Mouse (Mus musculus): Measurements from ENCODE around the gene Hspb9. TPM values are rescaled to one million over a fixed set of nuclear protein-coding genes. Genes with fewer than 3 reads are reported as not detected.

Gene Hspb9
- polyA plus RNA-seq, 1 experiment from 2014 or later: 0.34 TPM

DNA sequence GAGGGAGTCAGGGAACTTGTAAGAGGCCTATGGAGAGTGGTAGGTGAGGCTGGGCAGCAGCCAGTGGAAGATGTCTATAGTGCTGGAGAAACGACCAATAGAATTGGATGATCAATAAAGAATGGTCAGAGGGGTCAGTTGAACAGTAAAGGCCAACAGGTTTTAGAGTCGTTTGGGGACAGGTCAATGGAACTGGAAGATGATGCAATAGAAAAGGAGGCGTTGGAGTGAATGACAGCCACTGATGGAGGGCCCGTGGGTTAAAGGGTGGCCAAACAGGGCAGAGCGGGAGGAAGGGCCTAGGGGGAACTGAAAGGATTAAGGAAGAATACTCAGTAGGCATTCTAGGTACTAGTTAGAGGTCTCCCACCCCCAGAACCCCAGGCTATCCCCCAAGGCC, 33.5 kb downstream of the Hspb9 start:
- Histone ChIP-seq H3K9ac (ENCODE audit: low read depth, low read length) (no peak overlapping the region), H3K4me1 (ENCODE audit: control insufficient read depth, insufficient read depth, low read depth, low read length) (no peaks in the 10 kb centered on the region), H3K27ac (ENCODE audit: low read depth, low read length) (no peak overlapping the region), H3K36me3 (ENCODE audit: control insufficient read depth, insufficient read depth, low read length) (peaks cover 16% of the 10 kb centered on the region), H3K4me3 (ENCODE audit: low read length) (no peak overlapping the region), H3K9me3 (ENCODE audit: control insufficient read depth, low read length) (no peaks in the 10 kb centered on the region), H3K27me3 (replicated peaks; ENCODE audit: control insufficient read depth, insufficient read depth, low read length) (no peaks in the 10 kb centered on the region), H3K4me2 (ENCODE audit: low read length) (no peak overlapping the region)
- 75% methylated on average over 5 of the region's 5 CpGs for WGBS
- ATAC-seq: no peak

DNA sequence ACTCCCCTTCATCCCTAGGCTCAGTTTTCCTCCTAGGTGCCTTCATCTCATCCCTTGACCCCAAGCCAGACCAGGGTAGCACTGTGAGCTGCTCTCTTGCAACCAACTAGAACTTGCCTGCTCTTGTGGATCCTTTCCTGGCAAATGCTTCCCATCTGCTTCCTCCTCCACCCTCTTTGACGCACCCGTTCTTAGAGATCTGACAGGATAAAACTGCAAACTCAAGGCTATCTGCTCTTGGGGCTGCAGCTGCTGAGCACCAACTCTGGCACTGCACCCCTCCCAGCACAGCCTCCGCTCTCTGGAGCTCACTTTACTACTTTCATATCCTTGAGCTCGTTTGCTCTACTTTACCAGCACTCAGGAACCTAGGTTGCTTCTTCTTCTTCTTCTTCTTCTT, 35.0 kb downstream of the Hspb9 start:
- 86% methylated on average over 4 of the region's 4 CpGs for WGBS
- Histone ChIP-seq H3K4me3 (ENCODE audit: low read length) (no peak overlapping the region), H3K36me3 (ENCODE audit: control insufficient read depth, insufficient read depth, low read length) (peaks cover 19% of the 10 kb centered on the region), H3K27me3 (replicated peaks; ENCODE audit: control insufficient read depth, insufficient read depth, low read length) (no peaks in the 10 kb centered on the region), H3K27ac (ENCODE audit: low read depth, low read length) (no peak overlapping the region), H3K9ac (ENCODE audit: low read depth, low read length) (no peak overlapping the region), H3K4me2 (ENCODE audit: low read length) (no peak overlapping the region), H3K4me1 (ENCODE audit: control insufficient read depth, insufficient read depth, low read depth, low read length) (no peaks in the 10 kb centered on the region), H3K9me3 (ENCODE audit: control insufficient read depth, low read length) (no peaks in the 10 kb centered on the region)
- no peak for ATAC-seq

DNA sequence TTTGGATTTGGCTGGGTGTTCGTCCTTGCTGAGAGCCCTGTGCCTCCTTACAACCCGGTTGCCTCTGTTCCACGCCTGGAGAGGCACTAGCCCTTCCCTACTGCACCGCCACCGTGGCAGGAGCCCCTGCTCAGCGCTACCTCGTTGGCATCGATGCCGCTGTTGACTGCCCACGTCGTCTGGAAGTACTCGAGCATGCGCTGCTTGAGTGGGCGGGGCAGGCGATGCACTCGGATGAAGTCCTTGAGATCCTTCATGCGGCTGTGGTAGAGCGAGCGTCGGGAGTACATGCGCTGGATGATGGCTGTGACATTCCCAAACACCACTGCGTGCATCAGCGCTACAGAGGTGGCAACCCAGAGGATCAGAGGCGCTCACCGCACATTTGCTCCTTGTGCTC, 35.8 kb downstream of the Hspb9 start:
- no peak overlapping the region for H3K4me3 ChIP-seq (ENCODE audit: low read length)
- no peak overlapping the region for H3K27ac ChIP-seq (ENCODE audit: low read depth, low read length)
- no peak overlapping the region for H3K4me2 ChIP-seq (ENCODE audit: low read length)
- no peaks in the 10 kb centered on the region for H3K4me1 ChIP-seq (ENCODE audit: control insufficient read depth, insufficient read depth, low read depth, low read length)
- no peak overlapping the region for H3K9ac ChIP-seq (ENCODE audit: low read depth, low read length)
- no peaks in the 10 kb centered on the region for H3K9me3 ChIP-seq (ENCODE audit: control insufficient read depth, low read length)
- WGBS: 51% methylated on average over 25 of the region's 25 CpGs
- peaks cover 19% of the 10 kb centered on the region for H3K36me3 ChIP-seq (ENCODE audit: control insufficient read depth, insufficient read depth, low read length)
- no peaks in the 10 kb centered on the region for H3K27me3 ChIP-seq (replicated peaks; ENCODE audit: control insufficient read depth, insufficient read depth, low read length)
- no peak for ATAC-seq

DNA sequence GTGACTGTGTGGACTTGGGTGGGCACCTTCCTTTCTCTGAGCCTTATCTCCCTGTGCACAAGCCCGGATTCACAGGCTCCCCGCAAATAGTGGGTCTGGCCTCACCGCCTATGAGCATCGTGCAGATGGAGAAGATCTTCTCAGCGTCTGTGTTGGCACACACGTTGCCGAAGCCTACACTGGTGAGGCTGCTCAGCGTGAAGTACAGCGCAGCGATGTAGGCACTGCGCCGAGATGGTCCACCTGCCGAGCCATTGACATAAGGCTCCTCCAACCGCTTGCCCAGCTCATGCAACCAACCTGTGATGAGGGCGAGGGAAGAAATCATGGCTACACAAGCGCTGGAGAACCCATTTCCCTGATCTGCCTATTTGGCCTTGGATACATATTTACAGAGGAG, 36.5 kb downstream of the Hspb9 start:
- Histone ChIP-seq H3K9ac (ENCODE audit: low read depth, low read length) (no peak overlapping the region), H3K4me3 (ENCODE audit: low read length) (no peak overlapping the region), H3K27me3 (replicated peaks; ENCODE audit: control insufficient read depth, insufficient read depth, low read length) (no peaks in the 10 kb centered on the region), H3K27ac (ENCODE audit: low read depth, low read length) (no peak overlapping the region), H3K9me3 (ENCODE audit: control insufficient read depth, low read length) (no peaks in the 10 kb centered on the region), H3K4me2 (ENCODE audit: low read length) (no peak overlapping the region), H3K36me3 (ENCODE audit: control insufficient read depth, insufficient read depth, low read length) (peaks cover 17% of the 10 kb centered on the region), H3K4me1 (ENCODE audit: control insufficient read depth, insufficient read depth, low read depth, low read length) (no peaks in the 10 kb centered on the region)
- 88% methylated on average over 16 of the region's 16 CpGs for WGBS
- ATAC-seq: no peak

DNA sequence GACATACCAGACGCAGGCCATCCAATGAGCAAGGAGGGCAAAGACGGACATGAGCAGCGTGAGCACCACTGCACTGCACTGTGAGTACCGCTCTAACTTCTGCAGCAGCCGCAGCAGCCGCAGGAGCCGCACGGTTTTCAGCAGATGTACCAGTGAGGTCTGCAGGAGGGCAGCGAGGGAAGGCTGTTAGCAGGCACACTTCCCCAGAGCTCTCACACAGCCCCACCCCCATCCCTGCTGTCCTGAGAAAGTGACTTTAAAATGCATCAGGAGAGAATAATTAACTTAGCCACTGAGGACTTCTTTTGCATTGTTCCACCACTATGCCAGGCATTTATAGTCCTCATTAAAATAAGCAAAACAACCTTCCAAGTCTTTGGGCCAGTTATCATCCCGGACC, 38.6 kb downstream of the Hspb9 start:
- 25% methylated on average over 10 of the region's 10 CpGs for WGBS

DNA sequence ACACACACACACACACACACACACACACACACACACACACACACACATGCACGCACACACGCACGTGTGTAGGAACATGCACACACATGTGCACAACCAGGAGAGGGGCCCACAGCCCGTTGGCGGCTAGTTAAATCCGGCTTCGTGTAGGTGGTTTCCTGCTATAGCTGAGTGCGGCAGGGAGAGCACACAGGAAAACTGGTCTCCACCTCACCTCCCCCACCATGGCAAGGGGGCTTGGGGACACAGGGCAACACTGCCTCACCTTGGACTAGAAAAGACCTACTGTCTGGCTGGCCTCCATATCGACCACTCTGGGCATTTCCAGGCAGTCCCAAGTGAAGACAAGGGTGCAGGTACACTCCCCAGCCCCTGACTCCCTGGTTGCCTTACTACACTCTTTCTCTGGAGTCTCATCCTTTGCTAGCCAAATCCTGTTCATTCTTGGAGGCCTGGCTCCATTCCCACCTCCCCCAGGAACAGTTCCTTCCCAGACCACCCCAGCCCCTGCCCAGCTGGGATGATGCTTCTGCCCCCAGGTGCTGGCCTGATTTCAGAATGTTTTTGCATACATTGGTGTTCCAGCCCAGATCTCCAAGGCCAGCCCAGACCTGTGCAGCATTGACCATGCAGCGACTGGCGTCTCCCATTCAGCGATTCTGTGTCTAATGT, 40.5 kb downstream of the Hspb9 start:
- no peak overlapping the region for H3K4me2 ChIP-seq (ENCODE audit: low read length)
- WGBS: 87% methylated on average over 12 of the region's 12 CpGs
- H3K4me3 ChIP-seq (ENCODE audit: low read length): no peak overlapping the region
- H3K27ac ChIP-seq (ENCODE audit: low read depth, low read length): no peak overlapping the region
- H3K9me3 ChIP-seq (ENCODE audit: control insufficient read depth, low read length): no peaks in the 10 kb centered on the region
- H3K27me3 ChIP-seq (replicated peaks; ENCODE audit: control insufficient read depth, insufficient read depth, low read length): no peaks in the 10 kb centered on the region
- H3K36me3 ChIP-seq (ENCODE audit: control insufficient read depth, insufficient read depth, low read length): peaks cover 20% of the 10 kb centered on the region
- ATAC-seq: no peak
- H3K4me1 ChIP-seq (ENCODE audit: control insufficient read depth, insufficient read depth, low read depth, low read length): peaks cover 4% of the 10 kb centered on the region
- no peak overlapping the region for H3K9ac ChIP-seq (ENCODE audit: low read depth, low read length)

More for the DNA sequence above, 38.6 kb downstream of the Hspb9 start:
- Histone ChIP-seq H3K4me3 (ENCODE audit: low read length) (no peak overlapping the region), H3K27ac (ENCODE audit: low read depth, low read length) (no peak overlapping the region), H3K9me3 (ENCODE audit: control insufficient read depth, low read length) (no peaks in the 10 kb centered on the region), H3K4me1 (ENCODE audit: control insufficient read depth, insufficient read depth, low read depth, low read length) (no peaks in the 10 kb centered on the region), H3K27me3 (replicated peaks; ENCODE audit: control insufficient read depth, insufficient read depth, low read length) (no peaks in the 10 kb centered on the region), H3K36me3 (ENCODE audit: control insufficient read depth, insufficient read depth, low read length) (peaks cover 22% of the 10 kb centered on the region), H3K4me2 (ENCODE audit: low read length) (no peak overlapping the region), H3K9ac (ENCODE audit: low read depth, low read length) (no peak overlapping the region)
- ATAC-seq: no peak

DNA sequence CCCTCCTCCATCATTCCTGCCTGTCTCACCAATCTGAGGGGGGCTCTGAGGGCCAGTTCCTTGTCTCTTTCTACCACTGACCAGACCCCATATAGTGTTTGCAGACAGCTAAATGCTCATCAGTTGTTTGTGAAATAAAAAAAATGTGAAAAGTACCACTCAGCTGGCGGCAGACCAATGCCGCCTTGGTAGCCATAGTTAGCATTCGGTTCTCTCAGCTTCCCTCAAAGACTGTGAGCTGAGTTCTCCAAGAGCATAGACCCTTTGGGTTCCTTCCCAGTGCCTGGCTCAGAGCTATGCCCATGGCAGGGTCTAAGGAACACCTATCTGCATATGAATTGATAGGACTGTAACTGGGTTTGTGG, 41.0 kb downstream of the Hspb9 start:
- 94% methylated on average over 3 of the region's 3 CpGs for WGBS
- H3K9ac ChIP-seq (ENCODE audit: low read depth, low read length): no peak overlapping the region
- no peak for ATAC-seq
- no peak overlapping the region for H3K4me3 ChIP-seq (ENCODE audit: low read length)
- H3K4me2 ChIP-seq (ENCODE audit: low read length): no peak overlapping the region
- H3K9me3 ChIP-seq (ENCODE audit: control insufficient read depth, low read length): no peaks in the 10 kb centered on the region
- no peaks in the 10 kb centered on the region for H3K27me3 ChIP-seq (replicated peaks; ENCODE audit: control insufficient read depth, insufficient read depth, low read length)
- no peak overlapping the region for H3K27ac ChIP-seq (ENCODE audit: low read depth, low read length)
- peaks cover 17% of the 10 kb centered on the region for H3K36me3 ChIP-seq (ENCODE audit: control insufficient read depth, insufficient read depth, low read length)
- peaks cover 5% of the 10 kb centered on the region for H3K4me1 ChIP-seq (ENCODE audit: control insufficient read depth, insufficient read depth, low read depth, low read length)

DNA sequence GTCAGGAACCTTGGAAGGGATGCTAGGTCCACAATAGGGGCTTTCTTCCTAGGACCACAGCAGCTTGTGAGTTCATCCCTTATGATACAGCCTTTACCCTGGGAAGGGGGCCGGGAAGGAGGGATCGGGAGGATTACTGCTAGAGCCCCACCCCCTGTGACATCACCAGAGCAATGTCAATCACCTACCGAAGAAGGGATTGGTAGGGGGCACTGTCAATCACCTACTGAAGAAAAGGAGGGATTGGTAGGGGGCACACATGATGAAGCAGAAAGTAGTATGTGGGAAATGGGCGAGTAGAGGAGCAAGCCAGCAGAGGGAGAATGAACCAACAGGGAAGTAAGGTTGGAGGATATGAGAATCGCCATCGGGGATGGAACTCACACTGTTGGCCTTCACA, 42.8 kb downstream of the Hspb9 start:
- no peak overlapping the region for H3K9ac ChIP-seq (ENCODE audit: low read depth, low read length)
- 66% methylated on average over 6 of the region's 6 CpGs for WGBS
- H3K4me2 ChIP-seq (ENCODE audit: low read length): no peak overlapping the region
- peaks cover 12% of the 10 kb centered on the region for H3K4me1 ChIP-seq (ENCODE audit: control insufficient read depth, insufficient read depth, low read depth, low read length)
- peaks cover 16% of the 10 kb centered on the region for H3K36me3 ChIP-seq (ENCODE audit: control insufficient read depth, insufficient read depth, low read length)
- H3K27me3 ChIP-seq (replicated peaks; ENCODE audit: control insufficient read depth, insufficient read depth, low read length): no peaks in the 10 kb centered on the region
- no peaks in the 10 kb centered on the region for H3K9me3 ChIP-seq (ENCODE audit: control insufficient read depth, low read length)
- ATAC-seq: no peak
- no peak overlapping the region for H3K27ac ChIP-seq (ENCODE audit: low read depth, low read length)
- no peak overlapping the region for H3K4me3 ChIP-seq (ENCODE audit: low read length)

DNA sequence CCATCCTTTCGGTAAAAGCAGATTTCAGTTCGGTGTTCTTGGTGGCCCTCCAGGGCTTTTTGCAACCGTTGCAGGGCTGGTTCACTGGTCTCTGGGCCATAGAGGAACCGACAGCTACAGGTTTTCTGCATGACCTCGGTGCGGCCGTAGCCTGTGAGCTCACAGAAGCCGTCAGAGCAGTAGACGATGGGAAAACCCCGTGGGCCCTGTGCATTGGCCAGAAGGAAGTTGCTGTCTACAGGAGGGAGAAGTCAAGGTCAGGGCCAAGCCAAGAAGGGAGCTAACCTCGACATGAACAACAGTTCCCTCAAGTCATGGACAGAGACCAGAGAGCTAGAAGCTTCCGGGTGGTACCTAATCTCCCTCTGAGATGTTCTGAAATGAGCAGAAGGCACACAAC, 43.9 kb downstream of the Hspb9 start:
- Histone ChIP-seq H3K4me1 (ENCODE audit: control insufficient read depth, insufficient read depth, low read depth, low read length) (peaks cover 12% of the 10 kb centered on the region), H3K27ac (ENCODE audit: low read depth, low read length) (no peak overlapping the region), H3K36me3 (ENCODE audit: control insufficient read depth, insufficient read depth, low read length) (peaks cover 8% of the 10 kb centered on the region), H3K27me3 (replicated peaks; ENCODE audit: control insufficient read depth, insufficient read depth, low read length) (no peaks in the 10 kb centered on the region), H3K9ac (ENCODE audit: low read depth, low read length) (no peak overlapping the region), H3K9me3 (ENCODE audit: control insufficient read depth, low read length) (no peaks in the 10 kb centered on the region), H3K4me2 (ENCODE audit: low read length) (no peak overlapping the region), H3K4me3 (ENCODE audit: low read length) (no peak overlapping the region)
- WGBS: 91% methylated on average over 12 of the region's 12 CpGs
- no peak for ATAC-seq

Data from hindbrain, embryonic 16.5 days (tissue).